Mouse (Mus musculus) testis, adult 2 months (tissue): ENCODE data around the gene Qtrt1. TPM values are rescaled to one million over a fixed set of nuclear protein-coding genes. Genes with fewer than 3 reads are reported as not detected.

Source experiments
- H3K27ac ChIP-seq: fragments of 200-500 bp; 2 replicates; pipeline ENCODE4 v1.5.1; 2012; ENCODE audit warnings: low read depth, low read length; ENCODE audit not compliant: control insufficient read depth, insufficient read depth
- H3K27me3 ChIP-seq: fragments of 200-500 bp; 2 replicates; pipeline ENCODE4 v1.6.1; 2012; ENCODE audit warnings: mild to moderate bottlenecking, low read length, moderate library complexity; ENCODE audit not compliant: control insufficient read depth, insufficient read depth
- H3K36me3 ChIP-seq: fragments of 200-500 bp; 2 replicates; pipeline ENCODE4 v1.6.1; 2012; ENCODE audit warnings: mild to moderate bottlenecking, low read length; ENCODE audit not compliant: control insufficient read depth, insufficient read depth
- H3K4me1 ChIP-seq: fragments of 200-500 bp; 2 replicates; pipeline ENCODE4 v1.6.1; 2012; ENCODE audit warnings: low read length; ENCODE audit not compliant: control insufficient read depth, insufficient read depth
- H3K4me3 ChIP-seq: fragments of 200-500 bp; 2 replicates; pipeline ENCODE4 v1.5.1; 2012; ENCODE audit warnings: low read depth, mild to moderate bottlenecking, low read length, moderate library complexity, mixed read lengths; ENCODE audit not compliant: control insufficient read depth
- CTCF ChIP-seq: fragments of 200-500 bp; IDR thresholded peaks from 2 replicates; pipeline ENCODE4 v1.5.1; 2012; ENCODE audit warnings: low read depth, mild to moderate bottlenecking, inconsistent platforms, low read length, moderate library complexity; ENCODE audit not compliant: control insufficient read depth, insufficient read depth, insufficient replicate concordance
- POLR2A ChIP-seq: fragments of 200-500 bp; IDR thresholded peaks from 2 replicates; pipeline ENCODE4 v1.6.1; 2012; ENCODE audit warnings: low read depth, mild to moderate bottlenecking, inconsistent platforms, low read length, moderate library complexity; ENCODE audit not compliant: control insufficient read depth
- polyA plus RNA-seq: library from polyadenylated mRNA; depleted of rRNA; stranded (reverse); fragments of >200 nt; gene quantifications from 2 replicates; pipeline ENCODE4 v1.2.3, GENCODE M21; 2012

Qtrt1 gene
- polyA plus RNA-seq, 1 experiment = 19.6 TPM

- Histone ChIP-seq H3K4me1 (peaks cover 6% of the 10 kb centered on the region), H3K27me3 (no peaks in the 10 kb centered on the region), H3K36me3 (no peaks in the 10 kb centered on the region), H3K27ac (no peak overlapping the region), H3K4me3 (no peak overlapping the region)
- TF ChIP-seq CTCF (no peak), POLR2A (no peak)
These were observed 19.1 kb downstream of the Qtrt1 start for GRCm38 (mm10) chr9:21430724-21431123.

DNA sequence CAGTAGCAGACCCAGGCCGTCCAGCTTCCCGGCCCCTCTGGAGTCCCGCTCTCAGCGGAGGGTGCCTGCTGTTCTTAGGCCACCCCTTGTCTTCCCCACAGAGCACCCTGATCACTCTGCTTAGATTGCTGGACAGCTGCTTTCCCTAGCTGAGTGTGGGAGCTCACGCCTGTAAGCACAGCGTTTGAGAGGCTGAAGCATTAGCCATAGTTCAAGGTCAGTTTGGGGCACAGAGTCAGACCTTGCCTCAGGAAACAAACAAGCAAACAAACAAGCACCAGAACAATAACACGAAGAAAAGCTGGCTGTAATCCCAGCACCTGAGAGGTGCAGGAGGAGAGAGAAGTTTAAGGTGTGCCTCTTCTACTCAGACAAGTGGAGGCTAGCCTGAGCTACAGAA is 20.4 kb downstream of the Qtrt1 start:
- Histone ChIP-seq H3K27me3 (no peaks in the 10 kb centered on the region), H3K4me3 (no peak overlapping the region), H3K36me3 (no peaks in the 10 kb centered on the region), H3K4me1 (peaks cover 7% of the 10 kb centered on the region), H3K27ac (no peak overlapping the region)
- no peak for TF ChIP-seq POLR2A
- no peak for TF ChIP-seq CTCF

- Histone ChIP-seq H3K4me1 (peaks cover 13% of the 10 kb centered on the region), H3K27me3 (no peaks in the 10 kb centered on the region), H3K36me3 (no peaks in the 10 kb centered on the region), H3K4me3 (no peak overlapping the region), H3K27ac (no peak overlapping the region)
- TF ChIP-seq POLR2A (no peak), CTCF (no peak)
These were observed 22.1 kb downstream of the Qtrt1 start for GRCm38 (mm10) chr9:21433766-21434165.

DNA sequence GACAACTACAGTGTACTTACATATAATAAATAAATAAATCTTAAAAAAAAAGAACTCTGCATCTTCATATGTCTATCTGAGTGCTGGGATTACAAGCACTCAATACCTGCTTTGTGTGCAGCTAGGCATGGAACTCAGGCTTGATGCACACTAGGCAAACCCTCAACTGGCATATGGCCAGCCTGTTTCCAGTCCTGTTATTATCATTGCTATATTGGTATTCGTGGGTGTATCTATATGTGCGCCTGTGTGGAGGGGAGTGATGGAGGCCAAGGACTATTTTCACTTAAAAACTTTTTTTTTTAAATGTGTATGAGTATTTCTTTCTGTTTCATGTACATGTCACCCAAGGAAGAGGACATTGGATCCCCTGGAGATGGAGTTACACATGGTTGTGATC is 22.8 kb downstream of the Qtrt1 start:
- Histone ChIP-seq H3K27ac (no peak overlapping the region), H3K4me1 (peaks cover 13% of the 10 kb centered on the region), H3K36me3 (no peaks in the 10 kb centered on the region), H3K27me3 (no peaks in the 10 kb centered on the region), H3K4me3 (no peak overlapping the region)
- TF ChIP-seq POLR2A = no peak
- no peak for TF ChIP-seq CTCF

GRCm38 (mm10) chr9:21435777-21436635 is 24.4 kb downstream of the Qtrt1 start:
- H3K27ac ChIP-seq = peak overlapping the region; percentile 7
- H3K27me3 ChIP-seq = no peaks in the 10 kb centered on the region
- TF ChIP-seq CTCF (no peak), POLR2A (no peak)
- no peaks in the 10 kb centered on the region for H3K36me3 ChIP-seq
- peaks cover 13% of the 10 kb centered on the region for H3K4me1 ChIP-seq
- H3K4me3 ChIP-seq = no peak overlapping the region

DNA sequence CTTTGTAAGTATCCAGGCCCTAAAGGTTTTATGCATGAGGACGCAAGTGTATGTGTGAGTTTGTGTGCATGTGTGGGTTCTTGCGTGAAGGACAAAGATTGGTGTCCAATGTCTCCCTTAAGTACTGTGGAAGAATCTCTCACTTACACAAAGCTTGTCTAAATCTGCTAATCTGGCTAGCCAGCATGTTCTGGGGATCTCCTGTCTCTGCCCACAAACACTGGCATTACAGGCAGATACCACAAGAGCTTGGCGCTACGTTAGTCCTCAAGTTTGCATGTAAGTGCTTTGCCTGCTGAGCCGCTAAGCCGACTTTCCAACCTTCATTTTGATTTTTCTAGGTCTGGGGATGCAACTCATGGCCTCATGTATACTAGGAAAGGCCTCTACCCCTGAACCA is 25.9 kb downstream of the Qtrt1 start:
- TF ChIP-seq POLR2A (no peak), CTCF (no peak)
- Histone ChIP-seq H3K27me3 (no peaks in the 10 kb centered on the region), H3K4me1 (peaks cover 13% of the 10 kb centered on the region), H3K27ac (peak overlapping the region; percentile 78), H3K36me3 (no peaks in the 10 kb centered on the region), H3K4me3 (no peak overlapping the region)

- no peaks in the 10 kb centered on the region for H3K27me3 ChIP-seq
- H3K27ac ChIP-seq = peak overlapping the region; percentile 78
- H3K4me3 ChIP-seq = no peak overlapping the region
- H3K4me1 ChIP-seq = peaks cover 13% of the 10 kb centered on the region
- TF ChIP-seq POLR2A (no peak), CTCF (no peak)
- no peaks in the 10 kb centered on the region for H3K36me3 ChIP-seq
These were observed 26.6 kb downstream of the Qtrt1 start for GRCm38 (mm10) chr9:21438219-21438618.
